Mouse (Mus musculus): ENCODE results near the gene Fgd6.

Fgd6 gene

DNA sequence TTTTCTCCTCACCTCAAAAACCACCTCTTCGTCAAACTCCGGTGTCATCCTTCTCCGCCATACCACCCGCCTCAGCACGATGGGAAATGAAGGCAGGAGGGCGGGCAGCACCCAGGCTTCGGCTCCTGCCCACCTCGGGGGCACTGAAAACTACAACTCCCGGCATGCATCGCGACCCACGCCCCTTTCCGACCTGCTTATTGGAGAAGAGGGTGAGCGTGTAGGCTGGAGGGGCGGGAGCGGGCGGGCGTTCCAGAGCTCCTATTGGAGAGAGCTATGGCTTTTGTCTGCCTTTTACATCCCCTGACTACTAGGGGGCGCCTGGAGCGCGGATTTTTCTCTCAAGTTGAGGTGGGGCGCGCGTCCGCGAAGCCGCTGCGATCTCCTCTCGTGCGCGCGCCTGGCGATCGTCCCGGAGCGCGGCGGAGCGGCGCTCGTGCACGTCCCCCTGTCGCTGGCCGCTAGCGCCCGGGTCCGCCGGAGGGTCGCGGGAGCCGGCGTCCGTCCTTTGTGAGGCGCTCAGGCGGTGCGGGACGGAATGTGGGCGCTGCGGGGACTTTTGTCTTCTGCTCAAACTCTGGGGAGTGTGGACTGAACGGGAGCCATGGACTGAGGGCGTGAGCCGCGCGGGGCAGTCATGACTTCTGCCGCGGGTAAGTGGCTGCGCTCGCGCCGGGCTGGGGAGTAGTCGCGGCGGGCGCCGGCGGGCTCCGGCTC is at the start of gene Fgd6, which contains the start of gene Vezt:
Gene Fgd6 (plus strand): TSS at position 344 of the 717 bp plus-strand sequence.
Gene Vezt (minus strand): TSS at position 160 of the 717 bp plus-strand sequence.
- in situ Hi-C loops (cut with MboI), result no loop called here

DNA sequence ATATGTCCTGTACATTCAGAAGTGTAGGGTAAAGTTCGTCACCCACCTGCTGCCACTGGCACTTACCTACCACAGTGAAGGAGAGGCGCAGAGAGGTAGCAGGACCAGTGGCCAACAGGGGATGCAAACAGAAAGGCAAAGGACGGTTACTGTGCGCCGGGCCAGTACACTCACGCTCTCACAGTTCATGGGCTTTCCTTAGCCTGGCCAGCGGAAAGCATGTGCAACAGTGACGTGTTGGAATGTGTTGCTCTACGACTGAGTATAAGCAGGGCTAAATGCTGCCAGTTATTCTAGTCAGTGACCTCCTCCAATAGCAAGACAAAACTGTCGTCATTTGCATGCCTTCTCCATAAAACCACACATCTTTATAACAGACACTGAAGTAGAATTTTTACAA is 41.7 kb upstream of the Fgd6 start:
- in situ Hi-C loops (cut with MboI), result no loop called here

DNA sequence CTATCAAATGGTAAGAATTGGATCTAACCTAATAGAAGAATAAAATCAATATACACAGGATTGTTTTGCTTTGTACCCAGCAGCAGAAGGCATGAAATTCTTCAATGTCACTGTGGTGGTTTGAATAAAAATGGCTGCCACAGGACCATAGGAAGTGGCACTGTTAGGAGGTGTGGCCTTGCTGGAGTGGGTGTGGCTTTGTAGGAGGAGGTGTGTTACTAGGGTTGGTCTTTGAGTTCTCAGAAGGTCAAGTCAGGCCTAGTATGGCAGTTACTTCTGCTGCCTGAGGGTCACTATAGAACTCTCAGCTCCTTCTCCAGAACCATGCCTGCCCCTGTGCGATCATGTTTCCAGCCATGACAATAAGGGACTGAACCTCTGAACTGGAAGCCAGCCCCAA is 40.7 kb upstream of the Fgd6 start:
- in situ Hi-C loops (cut with MboI), result no loop called here

DNA sequence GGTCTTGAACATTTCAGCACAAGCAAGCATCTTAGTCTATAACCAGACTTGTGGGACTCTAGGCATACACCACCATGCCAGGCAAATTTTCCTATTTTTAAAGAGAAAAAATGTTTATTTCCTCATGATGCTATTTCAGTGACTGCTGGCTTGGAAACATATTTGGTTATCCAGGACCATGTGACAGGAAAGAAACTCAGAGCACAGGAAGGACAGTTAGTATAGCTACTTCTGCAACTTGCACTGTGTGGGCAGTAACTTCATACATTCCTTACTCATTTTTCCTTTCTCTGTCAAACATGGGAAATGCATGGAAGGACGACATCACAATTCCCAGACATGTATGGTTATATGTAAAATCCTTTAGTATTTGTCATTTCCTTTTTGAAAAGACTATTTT is 36.4 kb upstream of the Fgd6 start:
- in situ Hi-C loops (cut with MboI), result no loop called here

DNA sequence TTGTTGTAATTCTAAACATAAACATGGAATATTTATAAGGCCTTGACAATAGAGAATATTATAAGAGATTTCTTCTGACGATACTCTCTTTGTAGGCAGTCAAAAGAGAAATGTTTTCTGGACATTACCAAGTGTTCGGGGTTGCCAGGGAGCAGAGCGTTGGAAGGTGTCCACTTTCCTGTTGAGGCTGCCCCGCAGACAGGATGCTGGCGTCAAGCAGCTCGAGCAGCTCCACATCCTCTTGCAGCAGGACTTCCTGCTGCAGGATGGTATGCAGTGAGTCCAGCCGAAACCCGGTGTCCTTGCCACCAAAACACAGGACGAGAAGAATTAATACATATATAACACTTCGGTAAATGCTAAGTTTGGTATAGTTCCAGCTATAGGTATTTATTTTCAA is 35.6 kb upstream of the Fgd6 start:
- in situ Hi-C loops (cut with MboI), result no loop called here

DNA sequence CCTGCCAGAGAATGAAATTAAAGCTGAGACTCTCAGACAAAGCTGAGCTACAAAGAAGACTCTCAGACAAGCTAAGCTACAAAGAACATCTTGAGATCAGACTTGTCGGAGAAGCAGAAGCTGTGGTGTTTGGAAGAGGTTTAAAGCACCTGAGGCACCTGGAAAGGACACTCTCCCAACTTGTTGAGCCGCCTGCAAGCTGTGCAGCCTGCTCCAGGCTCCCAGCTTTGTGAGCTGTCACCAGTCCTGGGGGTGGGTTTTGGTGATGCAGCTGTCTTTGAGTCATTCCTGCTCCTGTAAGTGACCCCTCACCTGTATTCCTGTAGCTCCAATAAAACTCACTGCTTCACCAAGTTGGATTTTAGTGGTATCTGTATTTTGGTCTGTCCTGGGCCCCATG is 27.4 kb upstream of the Fgd6 start:
- in situ Hi-C loops (cut with MboI), result no loop called here

DNA sequence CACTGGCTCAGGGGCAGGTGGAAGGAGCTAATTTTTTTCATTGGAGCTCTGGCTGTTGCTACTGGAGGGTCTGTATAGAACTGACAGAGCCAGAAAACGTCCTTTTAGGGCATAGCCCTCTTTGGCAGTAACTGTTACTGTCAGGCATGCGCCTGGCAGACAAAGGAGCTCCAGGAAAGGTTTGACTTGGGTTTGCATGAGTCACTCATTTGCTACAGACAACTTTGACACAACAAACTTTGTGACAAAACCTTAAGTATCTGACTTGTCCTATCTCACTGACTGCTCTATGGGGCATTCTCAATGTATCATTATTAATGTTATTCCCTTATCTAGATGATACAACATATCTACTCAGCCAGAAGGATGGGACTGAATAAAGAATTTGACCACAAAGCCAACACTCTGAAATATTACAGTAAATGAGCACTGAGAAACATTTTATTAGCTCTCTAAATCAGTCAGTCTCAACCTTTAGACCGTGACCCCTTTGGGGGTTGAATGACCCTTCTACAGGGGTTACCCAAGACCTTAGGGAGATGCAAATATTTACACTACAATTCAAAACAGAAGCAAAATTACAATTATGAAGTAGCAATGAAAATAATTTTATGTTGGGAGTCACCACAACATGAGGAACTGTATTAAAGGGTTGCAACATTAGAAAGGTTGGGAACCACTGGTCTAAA is 25.7 kb upstream of the Fgd6 start:
- in situ Hi-C loops (cut with MboI), result loop anchor here (10.0 kb wide), 1 partner anchor 105 kb away; no protein-coding TSS in a partner anchor

DNA sequence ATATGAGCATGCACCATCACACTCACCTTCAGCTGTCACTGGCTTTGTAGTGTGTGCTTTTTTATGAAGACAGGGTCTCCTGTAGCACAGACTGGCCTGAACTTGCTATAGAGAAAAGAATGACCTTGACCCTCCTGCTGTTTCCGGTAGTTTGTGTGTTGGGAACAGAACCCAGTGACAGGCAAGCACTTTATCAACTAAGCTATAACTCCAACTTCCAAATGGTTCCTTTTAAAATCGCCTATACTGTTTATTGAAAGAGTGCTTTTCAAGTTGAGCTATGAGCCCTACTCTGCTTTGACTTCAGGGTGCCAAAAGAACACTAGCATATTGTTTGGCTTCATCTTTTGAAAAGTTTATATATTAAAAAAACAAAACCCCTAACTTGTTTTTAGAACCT is 24.8 kb upstream of the Fgd6 start:
- in situ Hi-C loops (cut with MboI), result loop anchor here (10.0 kb wide), 1 partner anchor 104 kb away; no protein-coding TSS in a partner anchor

DNA sequence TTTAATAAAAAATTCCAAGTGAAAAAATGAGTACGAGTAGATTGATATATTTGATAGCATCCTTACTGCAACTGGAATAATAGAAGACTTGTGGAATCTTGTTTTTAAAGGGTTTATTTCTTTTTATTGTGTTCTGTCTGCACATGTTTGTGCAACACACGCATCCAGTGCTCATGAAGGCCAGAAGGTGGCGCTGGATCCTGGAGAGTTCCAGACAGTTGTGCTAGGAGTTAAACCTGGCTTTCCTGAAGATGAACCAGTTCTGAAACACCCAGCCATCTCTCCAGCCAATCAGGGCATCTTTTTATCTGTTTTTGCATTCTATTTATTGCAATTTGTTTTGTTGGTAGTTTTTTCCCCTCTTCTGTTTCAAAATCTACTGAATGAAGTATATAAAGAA is 22.6 kb upstream of the Fgd6 start:
- in situ Hi-C loops (cut with MboI), result loop anchor here (10.0 kb wide), 1 partner anchor 102 kb away; no protein-coding TSS in a partner anchor

DNA sequence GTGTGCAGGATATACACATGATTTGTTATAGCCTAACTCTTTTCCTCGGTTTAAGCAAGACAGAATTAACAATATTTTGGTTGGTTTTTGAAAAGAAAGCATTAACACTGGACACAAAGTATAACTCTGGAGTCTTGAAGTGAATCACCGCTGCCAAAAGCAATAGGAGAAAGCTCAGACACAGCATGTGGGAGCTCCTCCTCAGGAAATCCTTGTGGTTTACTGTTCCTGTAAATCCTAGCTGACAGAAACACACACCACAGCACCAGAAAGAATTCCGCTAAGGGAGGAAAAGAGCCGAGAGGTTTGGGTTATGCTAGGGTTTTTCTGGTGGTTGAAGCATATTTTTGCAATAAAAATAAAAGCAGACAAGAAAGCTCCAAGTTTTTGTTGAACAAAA is 21.6 kb upstream of the Fgd6 start:
- in situ Hi-C loops (cut with MboI), result loop anchor here (10.0 kb wide), 1 partner anchor 101 kb away; no protein-coding TSS in a partner anchor

DNA sequence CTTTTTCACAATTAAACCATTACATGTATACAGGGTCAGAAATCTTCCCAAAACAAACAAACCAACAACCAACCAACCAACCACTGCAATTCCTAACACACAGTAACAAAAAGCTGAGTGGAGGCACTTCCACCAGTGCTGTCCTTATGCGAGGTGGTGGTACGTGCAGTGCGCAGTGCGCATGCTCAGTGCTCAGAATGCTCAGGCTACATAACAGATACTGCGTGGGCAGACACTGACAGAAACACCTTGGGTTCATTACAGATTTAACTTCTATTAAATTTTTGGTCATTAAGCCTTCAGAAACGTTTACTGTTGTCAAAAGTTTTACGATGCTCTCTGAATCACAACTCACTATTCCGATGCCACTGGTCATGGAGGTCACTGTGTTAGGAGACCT is 18.3 kb upstream of the Fgd6 start:
- in situ Hi-C loops (cut with MboI), result loop anchor here (10.0 kb wide), 1 partner anchor 97 kb away; no protein-coding TSS in a partner anchor

DNA sequence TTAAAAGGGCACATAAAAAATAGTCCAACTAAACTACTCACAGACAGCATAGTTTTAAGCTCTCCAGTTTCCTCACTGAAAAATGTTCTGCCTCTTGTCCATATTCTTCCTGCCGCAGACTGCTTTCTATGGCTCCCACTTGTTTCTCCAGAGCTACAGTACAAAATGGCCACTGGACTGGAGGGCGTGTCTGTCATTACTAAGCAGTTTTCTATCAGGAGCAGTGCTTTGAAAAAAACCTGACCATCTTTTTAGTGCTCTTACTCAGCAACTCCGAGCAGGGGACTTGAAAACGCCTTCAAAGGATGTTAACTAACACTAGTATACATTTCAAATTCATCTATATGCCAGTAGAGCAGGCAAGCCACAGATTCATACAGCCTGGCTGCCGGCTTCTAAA is 15.2 kb upstream of the Fgd6 start:
- in situ Hi-C loops (cut with MboI), result no loop called here

DNA sequence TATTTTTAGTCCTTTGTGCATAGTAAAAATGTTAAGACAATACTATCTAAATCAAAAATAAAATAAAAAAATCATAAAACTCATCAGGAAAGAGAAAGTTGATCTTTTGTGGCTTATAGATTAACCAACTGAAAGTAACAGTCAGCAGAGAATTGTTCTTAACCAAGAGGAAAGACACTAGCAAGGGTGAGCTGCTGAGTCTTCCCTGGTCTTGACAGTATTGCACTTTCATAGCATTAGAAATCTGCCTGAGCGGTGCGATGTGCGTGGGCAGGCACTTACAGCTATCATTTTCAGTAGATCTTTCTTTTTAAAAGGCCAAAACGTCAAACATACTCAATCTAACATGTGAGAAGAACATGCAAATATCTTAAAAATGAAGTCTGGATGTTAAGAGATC is 14.7 kb upstream of the Fgd6 start:
- in situ Hi-C loops (cut with MboI), result no loop called here

DNA sequence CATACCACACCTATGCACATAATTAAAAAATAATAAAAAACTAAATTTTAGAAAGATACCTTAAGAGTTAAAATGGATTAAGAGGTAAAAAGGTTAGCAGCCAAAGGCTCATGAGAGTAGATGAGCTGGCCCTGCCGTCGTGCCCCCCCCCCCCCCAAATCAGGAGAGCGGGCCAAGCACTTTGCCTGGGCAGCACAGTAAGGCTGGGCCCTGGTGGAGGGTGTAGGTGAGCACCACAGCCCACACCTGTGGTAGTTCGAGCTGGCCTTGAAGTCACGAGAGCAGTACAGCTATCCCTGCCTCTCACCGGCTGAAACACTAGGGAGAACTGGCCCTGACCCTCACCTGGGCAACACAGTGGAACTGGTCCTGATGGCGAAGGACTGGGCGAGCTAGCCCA is 10.7 kb upstream of the Fgd6 start:
- in situ Hi-C loops (cut with MboI), result no loop called here

DNA sequence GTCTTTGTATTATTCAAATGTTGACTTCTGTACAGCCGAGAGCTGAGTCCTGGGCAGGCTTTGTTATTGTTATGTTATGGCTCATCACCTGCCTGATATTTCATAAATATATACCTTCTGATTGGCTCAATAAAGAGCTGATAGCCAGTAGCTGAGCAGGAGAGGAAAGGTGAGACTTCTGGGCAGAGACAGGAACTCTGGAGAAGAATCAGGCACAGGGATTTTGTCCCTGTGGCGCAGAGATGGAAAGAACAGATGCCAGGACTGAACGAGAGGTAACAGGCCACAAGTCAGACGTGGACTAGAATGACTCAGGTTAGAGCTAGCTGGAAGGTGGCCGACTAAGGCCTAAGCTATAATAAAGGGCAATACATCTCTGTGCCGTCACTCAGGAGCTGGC is 7.3 kb upstream of the Fgd6 start:
- in situ Hi-C loops (cut with MboI), result no loop called here

DNA sequence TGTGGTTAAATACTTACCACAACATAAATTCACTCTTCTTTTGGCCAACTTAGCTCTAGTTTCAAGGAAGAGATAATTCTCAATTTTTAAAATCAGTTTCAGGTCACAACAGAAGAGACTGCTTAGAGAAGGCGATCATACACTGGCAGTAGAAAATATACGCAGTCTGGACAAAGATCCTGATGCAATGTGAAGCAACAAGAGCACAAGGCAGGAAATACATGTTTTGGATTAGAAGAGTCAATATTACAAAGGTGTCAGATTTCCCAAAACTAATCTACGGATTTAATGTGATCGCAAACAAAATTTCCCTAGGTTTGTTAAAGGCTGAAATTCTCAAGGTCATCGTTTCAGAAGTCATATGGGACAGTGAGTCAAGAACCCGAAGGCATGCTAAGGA is 4.6 kb upstream of the Fgd6 start:
- in situ Hi-C loops (cut with MboI), result no loop called here

DNA sequence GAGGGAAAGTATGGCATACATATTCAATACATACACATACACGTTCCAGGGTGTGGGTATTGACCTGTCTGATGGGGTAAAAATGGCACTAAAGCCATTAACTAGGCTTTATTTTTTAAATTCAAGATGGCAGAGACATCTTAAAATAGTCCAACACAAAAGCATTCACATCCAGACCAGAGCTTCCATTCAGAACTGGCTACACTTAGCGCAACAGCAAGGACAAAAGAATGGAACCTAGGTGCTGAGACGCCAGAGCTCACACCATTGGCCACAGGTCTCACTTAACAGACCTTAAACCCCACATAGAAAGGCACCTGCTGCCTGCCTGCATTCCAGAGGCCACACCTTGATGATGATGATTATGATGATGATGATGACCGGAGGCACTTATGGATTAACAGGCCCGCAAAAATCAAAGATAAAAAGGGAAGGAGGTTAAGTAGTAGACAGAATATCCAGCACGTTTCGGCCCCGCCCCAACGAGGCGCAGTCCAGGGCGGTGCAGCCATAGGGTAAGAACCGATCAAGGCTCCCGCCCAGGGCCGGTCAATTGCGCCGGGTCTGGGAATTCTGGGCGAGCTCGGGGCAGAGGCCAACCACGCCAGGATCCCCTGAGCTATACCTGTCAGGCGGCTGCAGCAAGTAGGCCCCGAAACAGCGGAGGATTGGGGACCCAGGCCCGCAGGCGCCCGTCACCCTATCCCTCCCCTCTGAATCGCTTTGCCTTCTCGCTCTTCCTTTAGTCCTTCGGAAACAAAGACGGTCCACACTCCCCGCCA is 734 bp upstream of the Fgd6 start:
- in situ Hi-C loops (cut with MboI), result no loop called here

DNA sequence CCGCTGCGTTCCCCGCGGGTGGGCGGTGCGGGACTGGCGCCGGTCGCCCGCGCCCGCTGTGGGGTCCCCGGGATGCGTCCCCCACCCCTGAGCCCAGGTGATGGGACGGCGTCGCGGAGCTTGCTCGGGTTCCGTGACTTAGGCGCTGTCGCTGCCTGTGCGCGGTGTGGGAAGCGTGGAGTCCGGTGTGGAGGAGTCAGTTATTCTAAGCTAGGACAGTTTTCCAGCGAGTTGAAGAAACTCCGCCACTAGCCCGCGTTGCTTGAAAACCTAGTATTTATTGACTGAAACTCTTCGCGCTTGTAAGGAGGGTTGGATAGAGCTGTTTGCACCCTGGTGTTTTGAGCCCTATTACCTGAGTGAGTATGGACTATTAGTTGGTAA is 566 bp downstream of the Fgd6 start:
- in situ Hi-C loops (cut with MboI), result no loop called here

DNA sequence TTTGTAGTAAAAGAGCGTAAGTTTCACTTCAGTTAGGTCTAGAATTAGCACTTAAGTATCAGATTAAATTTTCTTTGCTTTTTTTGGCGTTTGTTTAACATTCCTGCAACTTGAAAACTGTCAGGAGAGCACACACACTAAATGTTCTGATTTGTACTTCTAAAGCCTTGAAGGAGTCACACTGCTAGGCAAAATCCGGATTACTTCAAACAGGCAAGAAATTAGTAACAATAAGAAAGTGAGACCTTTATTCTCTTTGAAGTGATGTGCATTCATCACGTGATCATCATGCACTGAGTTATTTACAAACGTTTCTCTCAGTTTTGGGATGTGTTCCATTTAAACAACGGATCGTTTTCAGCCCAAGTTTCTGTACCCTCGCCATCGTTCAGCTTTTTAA is 1.4 kb downstream of the Fgd6 start:
- in situ Hi-C loops (cut with MboI), result no loop called here

DNA sequence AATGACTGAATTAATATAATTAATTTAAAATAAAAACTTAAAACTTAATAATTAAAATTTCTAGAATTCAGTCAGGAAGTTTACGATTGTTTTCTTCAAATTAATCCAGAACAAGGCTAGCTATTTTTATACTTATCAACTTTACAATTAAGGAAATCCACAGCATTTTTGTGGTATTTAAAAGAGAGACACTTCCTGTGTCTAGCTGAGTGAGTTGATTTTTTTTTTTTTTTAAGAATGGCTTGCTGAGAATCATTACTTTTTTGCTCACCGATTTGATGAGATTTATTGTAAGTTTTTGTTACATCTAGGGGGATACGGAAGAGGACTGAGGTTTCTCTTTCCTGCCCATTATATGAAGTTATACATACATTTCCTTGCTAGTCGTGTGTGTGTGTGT is 1.8 kb downstream of the Fgd6 start:
- in situ Hi-C loops (cut with MboI), result no loop called here

DNA sequence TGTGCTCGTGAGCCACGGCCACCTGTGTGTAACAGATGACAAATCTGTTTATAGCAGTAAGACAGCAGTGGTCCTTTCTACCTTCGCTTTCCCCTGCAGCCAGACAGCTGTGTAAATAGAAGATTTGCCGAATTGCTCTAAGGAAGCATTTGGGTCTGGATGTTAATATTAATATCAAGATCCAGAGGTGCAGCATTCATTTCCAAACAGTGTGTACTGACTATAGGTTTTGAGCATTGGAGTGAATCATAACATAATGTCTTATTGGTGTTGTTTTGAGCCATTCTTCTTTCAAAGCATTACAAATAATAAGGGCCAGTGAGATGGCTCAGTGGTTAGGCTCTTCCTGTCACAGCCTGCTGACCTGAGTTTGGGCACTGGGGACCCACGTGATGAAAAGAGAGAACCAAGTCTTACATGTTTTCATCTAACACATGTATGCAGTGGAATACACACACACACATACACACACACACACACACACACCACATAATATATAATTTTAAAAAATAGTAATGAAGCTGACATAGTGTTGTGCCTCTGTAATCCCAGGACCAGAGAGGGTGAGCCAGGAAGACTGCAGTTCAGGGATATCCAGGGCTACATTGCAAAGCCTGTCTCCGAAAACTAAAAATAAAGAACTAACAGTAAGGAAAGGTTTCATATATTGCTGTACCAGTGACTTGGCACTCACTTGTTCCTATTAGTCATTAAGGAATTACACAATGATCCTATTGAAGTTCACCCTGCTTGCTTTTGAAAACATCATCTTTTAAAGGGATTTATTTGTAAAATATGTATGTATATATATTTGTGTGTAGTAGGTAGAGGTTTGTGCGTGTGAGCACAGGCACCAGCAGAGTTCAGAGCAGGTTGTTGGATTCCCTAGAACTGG is 2.8 kb downstream of the Fgd6 start:
- in situ Hi-C loops (cut with MboI), result no loop called here

DNA sequence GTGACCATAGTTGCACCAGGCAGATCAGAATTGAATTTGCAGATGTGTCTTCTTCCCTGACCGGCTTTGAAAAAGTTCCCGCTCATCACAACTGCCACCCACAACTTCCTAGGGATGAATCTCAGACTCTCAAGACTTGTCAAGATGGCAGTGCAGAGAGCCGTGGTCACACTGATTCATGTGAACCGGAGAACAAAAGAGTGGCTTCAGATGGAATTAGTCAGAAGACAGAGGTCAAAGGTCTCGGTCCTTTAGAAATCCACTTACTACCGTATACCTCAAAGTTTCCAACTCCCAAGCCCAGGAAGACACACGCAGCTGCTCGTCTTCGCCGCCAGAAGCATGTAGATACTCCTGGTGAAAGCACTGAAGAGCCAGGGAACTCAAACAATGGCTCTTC is 8.1 kb downstream of the Fgd6 start:
- in situ Hi-C loops (cut with MboI), result no loop called here

All from mature B cell (primary cell).